Mouse (Mus musculus): Measurements from ENCODE around the gene Gcnt2. TPM values are rescaled to one million over a fixed set of nuclear protein-coding genes. Genes with fewer than 3 reads are reported as not detected.

Gene Gcnt2
- polyA plus RNA-seq, 1 experiment from 2014 or later = 5.1 TPM

DNA sequence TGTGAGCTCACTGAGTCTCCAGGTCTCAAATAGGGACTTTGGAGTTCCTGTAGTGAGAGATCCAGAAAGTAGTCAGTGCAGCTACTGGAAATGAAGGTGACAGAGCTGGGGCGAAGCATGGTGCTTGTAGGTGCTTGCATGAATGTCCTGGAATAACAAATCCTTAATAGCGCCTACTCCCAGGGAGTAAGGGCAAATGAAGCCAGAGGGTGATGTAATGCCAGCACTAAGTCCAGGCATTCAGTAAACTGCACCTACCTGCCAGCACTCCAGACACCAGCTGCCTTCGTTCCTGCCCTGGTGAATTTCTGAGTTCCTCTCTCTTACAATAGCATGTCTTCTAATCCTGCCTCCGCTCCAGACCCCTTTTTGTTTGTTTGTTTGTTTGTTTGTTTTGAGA lies 39.1 kb downstream of the Gcnt2 start:
- Histone ChIP-seq H3K36me3 (ENCODE audit: control insufficient read depth, insufficient read depth) (no peaks in the 10 kb centered on the region), H3K4me2 (ENCODE audit: low read length) (no peak overlapping the region), H3K9me3 (ENCODE audit: control insufficient read depth, low read length) (no peaks in the 10 kb centered on the region), H3K4me3 (replicated peaks; ENCODE audit: low read length) (no peak overlapping the region), H3K4me1 (replicated peaks; ENCODE audit: control insufficient read depth, insufficient read depth, low read length) (no peaks in the 10 kb centered on the region; the same call in 1 of the 2 replicates), H3K27ac (ENCODE audit: low read length) (no peak overlapping the region), H3K9ac (replicated peaks; ENCODE audit: low read depth, low read length) (no peak overlapping the region), H3K27me3 (replicated peaks; ENCODE audit: control insufficient read depth, insufficient read depth, low read length) (no peaks in the 10 kb centered on the region)
- ATAC-seq = no peak
- 77% methylated on average over 4 of the region's 4 CpGs for WGBS

DNA sequence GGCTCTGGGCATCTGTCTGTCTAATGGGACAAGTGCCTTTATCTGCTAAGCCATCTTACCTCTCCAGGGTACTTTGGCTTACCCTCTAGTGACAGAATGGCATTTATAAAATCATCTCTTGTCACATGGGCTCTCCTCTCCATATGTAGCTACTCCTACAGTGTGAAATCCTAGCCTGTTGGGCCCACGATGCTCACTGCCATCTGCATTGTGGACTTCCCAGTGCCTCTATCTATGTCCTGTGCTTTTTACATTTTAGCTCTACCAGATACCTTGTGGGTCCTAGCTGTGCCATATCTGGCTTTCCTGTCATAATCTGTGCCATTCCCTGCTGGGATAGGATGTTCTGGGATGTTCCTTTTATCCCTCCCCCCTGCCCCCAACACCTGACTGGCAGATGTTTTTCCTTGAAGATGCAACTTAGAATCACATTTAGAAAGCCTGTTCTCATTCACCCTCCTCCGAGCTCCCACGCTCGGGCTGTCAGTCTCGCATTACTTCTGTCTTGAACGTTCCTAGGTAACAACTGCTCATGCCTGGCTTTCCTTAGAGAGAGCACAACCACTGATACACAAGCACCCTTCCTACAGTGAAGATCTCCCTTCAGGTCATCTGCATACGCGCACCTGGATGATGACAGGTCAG lies 39.9 kb downstream of the Gcnt2 start:
- no peaks in the 10 kb centered on the region for H3K36me3 ChIP-seq (ENCODE audit: control insufficient read depth, insufficient read depth)
- ATAC-seq = no peak
- H3K27ac ChIP-seq (ENCODE audit: low read length) = no peak overlapping the region
- no peak overlapping the region for H3K4me2 ChIP-seq (ENCODE audit: low read length)
- no peak overlapping the region for H3K9ac ChIP-seq (replicated peaks; ENCODE audit: low read depth, low read length)
- no peaks in the 10 kb centered on the region for H3K9me3 ChIP-seq (ENCODE audit: control insufficient read depth, low read length)
- 81% methylated on average over 8 of the region's 8 CpGs for WGBS
- H3K27me3 ChIP-seq (replicated peaks; ENCODE audit: control insufficient read depth, insufficient read depth, low read length) = no peaks in the 10 kb centered on the region
- no peaks in the 10 kb centered on the region; the same call in 1 of the 2 replicates for H3K4me1 ChIP-seq (replicated peaks; ENCODE audit: control insufficient read depth, insufficient read depth, low read length)
- H3K4me3 ChIP-seq (replicated peaks; ENCODE audit: low read length) = no peak overlapping the region

DNA sequence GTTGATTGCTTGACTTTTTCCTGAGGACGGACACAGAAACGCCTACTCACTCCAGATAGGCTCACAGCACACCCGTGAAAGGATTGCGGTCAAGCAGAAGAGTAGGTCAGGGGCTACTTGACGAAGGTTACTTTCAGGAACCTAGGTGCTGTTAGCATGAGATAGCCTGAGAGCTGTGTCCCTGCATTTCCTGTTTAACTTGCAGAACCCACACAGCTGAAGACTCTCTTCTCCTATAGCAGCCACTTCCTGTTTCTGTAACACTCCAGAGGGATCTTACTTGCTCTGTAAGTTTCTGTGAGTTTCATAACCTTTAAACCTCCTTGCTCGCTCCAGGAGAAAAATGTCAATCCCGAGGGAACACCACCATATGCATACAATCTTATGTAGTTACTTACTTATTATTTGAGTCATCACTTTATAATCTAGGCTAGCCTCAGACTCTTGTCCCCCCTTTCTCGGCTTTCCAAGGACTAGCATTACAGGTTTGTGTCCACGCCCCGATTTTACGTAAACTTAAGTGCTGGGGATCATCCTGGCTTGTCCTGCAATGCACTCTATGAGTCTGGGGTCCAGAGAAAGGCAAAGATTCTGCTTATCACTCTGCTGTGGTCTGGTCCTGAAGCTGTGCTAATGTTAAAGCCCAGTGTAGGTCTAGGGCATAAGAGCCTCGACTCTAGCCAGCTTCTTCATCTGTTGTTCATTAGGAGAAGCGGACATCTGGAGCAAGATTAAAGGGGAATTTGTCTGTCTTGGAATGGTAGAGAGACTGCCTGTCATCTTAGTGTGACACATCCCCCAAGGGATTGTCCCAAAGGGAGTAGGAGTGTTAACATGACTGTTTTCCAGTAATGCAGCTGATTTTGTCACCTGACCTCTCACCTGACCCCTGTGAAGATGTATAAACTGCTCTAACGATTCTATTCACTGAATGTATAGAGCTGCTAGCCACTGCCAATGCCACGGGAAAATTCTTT lies 40.7 kb downstream of the Gcnt2 start:
- no peak for ATAC-seq
- Histone ChIP-seq H3K27me3 (replicated peaks; ENCODE audit: control insufficient read depth, insufficient read depth, low read length) (no peaks in the 10 kb centered on the region), H3K9me3 (ENCODE audit: control insufficient read depth, low read length) (no peaks in the 10 kb centered on the region), H3K4me3 (replicated peaks; ENCODE audit: low read length) (no peak overlapping the region), H3K4me1 (replicated peaks; ENCODE audit: control insufficient read depth, insufficient read depth, low read length) (no peaks in the 10 kb centered on the region; the same call in 1 of the 2 replicates), H3K36me3 (ENCODE audit: control insufficient read depth, insufficient read depth) (no peaks in the 10 kb centered on the region), H3K4me2 (ENCODE audit: low read length) (no peak overlapping the region), H3K9ac (replicated peaks; ENCODE audit: low read depth, low read length) (no peak overlapping the region), H3K27ac (ENCODE audit: low read length) (no peak overlapping the region)
- WGBS = 89% methylated on average over 15 of the region's 15 CpGs

DNA sequence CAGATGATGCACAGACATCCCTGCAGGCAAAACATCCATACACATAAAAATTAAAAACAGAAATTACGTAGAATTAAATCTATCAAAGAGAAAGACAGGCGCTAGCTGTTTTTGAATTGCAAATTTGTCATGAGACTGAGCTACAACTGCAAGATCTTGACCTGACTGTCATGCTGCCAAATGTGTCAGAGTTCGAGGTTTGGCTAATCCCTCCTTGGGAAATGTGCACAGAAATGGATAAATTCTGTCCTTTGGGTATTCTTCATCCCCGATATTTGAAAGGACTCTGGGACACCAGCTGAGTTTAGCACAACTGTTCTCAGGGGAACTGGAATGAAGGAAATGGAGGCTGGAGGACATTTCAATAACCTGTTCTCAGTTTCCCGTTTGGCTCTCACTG lies 41.7 kb downstream of the Gcnt2 start:
- no peak overlapping the region for H3K9ac ChIP-seq (replicated peaks; ENCODE audit: low read depth, low read length)
- H3K36me3 ChIP-seq (ENCODE audit: control insufficient read depth, insufficient read depth) = no peaks in the 10 kb centered on the region
- H3K27ac ChIP-seq (ENCODE audit: low read length) = no peak overlapping the region
- H3K27me3 ChIP-seq (replicated peaks; ENCODE audit: control insufficient read depth, insufficient read depth, low read length) = no peaks in the 10 kb centered on the region
- ATAC-seq = no peak
- H3K9me3 ChIP-seq (ENCODE audit: control insufficient read depth, low read length) = no peaks in the 10 kb centered on the region
- no peak overlapping the region for H3K4me2 ChIP-seq (ENCODE audit: low read length)
- no peaks in the 10 kb centered on the region; the same call in 1 of the 2 replicates for H3K4me1 ChIP-seq (replicated peaks; ENCODE audit: control insufficient read depth, insufficient read depth, low read length)
- 71% methylated on average over 5 of the region's 5 CpGs for WGBS
- H3K4me3 ChIP-seq (replicated peaks; ENCODE audit: low read length) = no peak overlapping the region

DNA sequence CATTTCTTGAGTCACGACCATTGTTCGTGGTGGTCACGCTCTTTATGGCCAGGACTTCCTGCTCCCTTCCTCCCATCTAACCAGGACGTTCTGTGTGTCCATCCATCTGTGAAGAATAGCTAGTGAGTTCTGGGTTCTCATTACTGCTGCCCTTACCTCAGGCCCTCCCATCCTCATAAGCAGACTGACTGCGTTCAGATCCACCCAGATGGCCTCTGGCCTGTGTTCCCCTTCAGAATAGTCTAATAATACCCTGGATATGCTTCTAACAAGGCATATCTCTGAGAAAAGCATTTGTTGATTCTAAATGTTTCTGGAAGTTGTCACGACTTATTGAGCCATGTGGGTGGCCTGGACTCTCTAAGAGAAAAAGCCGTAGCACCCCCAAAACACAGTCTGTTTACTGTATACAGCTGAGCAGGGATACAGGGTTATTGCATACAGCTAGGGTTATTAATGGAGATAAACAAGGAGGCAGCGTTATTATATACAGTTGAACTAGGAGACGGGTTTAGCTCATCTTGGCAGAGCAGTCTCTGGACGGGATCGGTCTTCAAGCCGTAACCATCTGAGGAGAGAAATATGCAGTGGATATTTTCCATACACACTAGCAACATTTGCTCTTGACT lies 42.4 kb downstream of the Gcnt2 start:
- Histone ChIP-seq H3K4me1 (replicated peaks; ENCODE audit: control insufficient read depth, insufficient read depth, low read length) (no peaks in the 10 kb centered on the region; the same call in 1 of the 2 replicates), H3K4me2 (ENCODE audit: low read length) (no peak overlapping the region), H3K27me3 (replicated peaks; ENCODE audit: control insufficient read depth, insufficient read depth, low read length) (no peaks in the 10 kb centered on the region), H3K27ac (ENCODE audit: low read length) (no peak overlapping the region), H3K9me3 (ENCODE audit: control insufficient read depth, low read length) (no peaks in the 10 kb centered on the region), H3K36me3 (ENCODE audit: control insufficient read depth, insufficient read depth) (no peaks in the 10 kb centered on the region), H3K9ac (replicated peaks; ENCODE audit: low read depth, low read length) (no peak overlapping the region), H3K4me3 (replicated peaks; ENCODE audit: low read length) (no peak overlapping the region)
- WGBS = 88% methylated on average over 12 of the region's 12 CpGs
- no peak for ATAC-seq

DNA sequence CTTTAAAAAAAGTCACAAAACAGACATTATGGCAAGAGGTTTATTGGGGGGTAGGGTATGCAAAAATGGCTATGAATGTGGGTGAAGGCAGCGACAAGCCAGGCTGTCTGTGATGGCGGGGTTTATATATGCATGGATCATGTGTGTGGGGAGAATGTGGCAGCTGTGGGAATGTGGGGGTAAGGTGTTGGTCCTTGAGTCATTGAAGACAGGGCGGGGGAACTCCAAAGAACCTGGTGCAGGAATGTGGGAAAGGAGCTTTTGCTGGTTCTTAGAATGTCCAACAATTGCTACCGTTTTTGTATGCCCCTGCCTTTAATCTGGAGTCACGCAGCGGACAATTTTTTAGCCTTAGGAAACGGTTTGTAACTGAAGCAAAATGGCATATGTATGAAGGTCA lies 44.5 kb downstream of the Gcnt2 start:
- Histone ChIP-seq H3K27me3 (replicated peaks; ENCODE audit: control insufficient read depth, insufficient read depth, low read length) (no peaks in the 10 kb centered on the region), H3K9me3 (ENCODE audit: control insufficient read depth, low read length) (no peaks in the 10 kb centered on the region), H3K4me2 (ENCODE audit: low read length) (no peak overlapping the region), H3K9ac (replicated peaks; ENCODE audit: low read depth, low read length) (no peak overlapping the region), H3K4me3 (replicated peaks; ENCODE audit: low read length) (no peak overlapping the region), H3K4me1 (replicated peaks; ENCODE audit: control insufficient read depth, insufficient read depth, low read length) (no peaks in the 10 kb centered on the region), H3K27ac (ENCODE audit: low read length) (no peak overlapping the region), H3K36me3 (ENCODE audit: control insufficient read depth, insufficient read depth) (no peaks in the 10 kb centered on the region)
- no peak for ATAC-seq
- WGBS = 91% methylated on average over 7 of the region's 7 CpGs

DNA sequence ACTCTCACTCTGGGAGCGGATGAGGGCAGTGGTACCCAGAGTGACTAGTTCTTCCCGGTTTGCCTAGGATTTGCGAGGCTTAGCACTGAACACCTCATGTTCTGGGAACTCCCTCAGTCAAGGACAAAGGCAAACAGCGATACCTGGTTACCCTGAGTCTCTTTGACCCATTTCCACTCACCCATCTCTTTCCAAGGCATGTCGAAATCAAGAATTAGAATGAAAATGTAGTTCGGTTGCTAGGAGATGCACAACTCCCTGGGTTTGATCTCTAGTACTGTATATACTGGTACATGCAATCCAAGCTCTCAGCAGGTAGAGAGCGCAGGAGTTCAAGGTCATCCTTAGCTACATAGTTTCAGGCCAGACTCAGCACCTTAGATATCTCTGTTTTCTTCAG lies 47.0 kb downstream of the Gcnt2 start:
- no peak overlapping the region for H3K27ac ChIP-seq (ENCODE audit: low read length)
- no peaks in the 10 kb centered on the region for H3K36me3 ChIP-seq (ENCODE audit: control insufficient read depth, insufficient read depth)
- no peaks in the 10 kb centered on the region for H3K9me3 ChIP-seq (ENCODE audit: control insufficient read depth, low read length)
- no peaks in the 10 kb centered on the region for H3K27me3 ChIP-seq (replicated peaks; ENCODE audit: control insufficient read depth, insufficient read depth, low read length)
- no peaks in the 10 kb centered on the region for H3K4me1 ChIP-seq (replicated peaks; ENCODE audit: control insufficient read depth, insufficient read depth, low read length)
- H3K4me2 ChIP-seq (ENCODE audit: low read length) = no peak overlapping the region
- WGBS = 85% methylated on average over 7 of the region's 7 CpGs
- no peak for ATAC-seq
- no peak overlapping the region for H3K4me3 ChIP-seq (replicated peaks; ENCODE audit: low read length)
- no peak overlapping the region for H3K9ac ChIP-seq (replicated peaks; ENCODE audit: low read depth, low read length)

DNA sequence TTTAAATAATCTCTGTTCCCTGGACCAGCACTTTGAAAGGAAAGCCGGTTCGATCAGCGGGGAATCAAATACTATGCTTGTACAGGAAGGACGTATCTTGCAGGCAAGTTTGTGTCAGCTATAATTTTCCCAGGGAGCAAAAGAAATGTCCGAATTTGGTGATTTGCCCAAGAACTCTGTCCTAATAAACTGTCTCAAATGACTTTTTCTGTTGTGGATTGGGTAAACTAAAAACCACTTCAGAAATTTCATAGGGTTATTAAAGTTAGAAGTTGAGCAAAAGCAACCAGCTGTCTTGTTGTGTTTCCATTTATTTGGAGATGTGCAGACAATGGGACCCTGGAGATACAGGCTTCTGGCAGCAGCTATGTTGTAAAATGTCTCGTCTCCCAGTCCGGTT lies 47.7 kb downstream of the Gcnt2 start:
- H3K9ac ChIP-seq (replicated peaks; ENCODE audit: low read depth, low read length) = no peak overlapping the region
- ATAC-seq = no peak
- H3K27ac ChIP-seq (ENCODE audit: low read length) = no peak overlapping the region
- 80% methylated on average over 7 of the region's 7 CpGs for WGBS
- H3K27me3 ChIP-seq (replicated peaks; ENCODE audit: control insufficient read depth, insufficient read depth, low read length) = no peaks in the 10 kb centered on the region
- no peaks in the 10 kb centered on the region for H3K9me3 ChIP-seq (ENCODE audit: control insufficient read depth, low read length)
- H3K4me2 ChIP-seq (ENCODE audit: low read length) = no peak overlapping the region
- H3K4me1 ChIP-seq (replicated peaks; ENCODE audit: control insufficient read depth, insufficient read depth, low read length) = no peaks in the 10 kb centered on the region
- no peak overlapping the region for H3K4me3 ChIP-seq (replicated peaks; ENCODE audit: low read length)
- no peaks in the 10 kb centered on the region for H3K36me3 ChIP-seq (ENCODE audit: control insufficient read depth, insufficient read depth)

DNA sequence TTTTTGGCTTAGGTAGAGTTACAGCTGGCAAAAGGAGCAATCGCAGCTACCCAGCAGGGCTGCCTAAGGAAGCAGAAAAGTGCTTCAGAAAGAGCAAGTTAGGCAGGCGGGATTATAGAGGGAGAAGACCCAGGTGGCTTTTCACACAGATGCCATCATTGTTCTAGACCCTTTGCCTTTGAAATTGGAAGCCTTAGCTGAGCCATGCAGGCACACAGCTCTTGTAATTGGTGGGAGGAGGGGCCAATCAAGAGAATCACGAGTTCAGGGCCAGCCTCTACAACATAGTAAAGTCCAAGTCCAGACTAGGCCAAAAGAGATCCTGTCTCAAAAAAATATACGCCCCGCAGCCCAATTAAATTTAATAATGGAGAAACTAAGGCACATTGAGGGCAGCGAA lies 48.5 kb downstream of the Gcnt2 start:
- no peaks in the 10 kb centered on the region for H3K4me1 ChIP-seq (replicated peaks; ENCODE audit: control insufficient read depth, insufficient read depth, low read length)
- 54% methylated on average over 6 of the region's 6 CpGs for WGBS
- ATAC-seq = no peak
- H3K4me3 ChIP-seq (replicated peaks; ENCODE audit: low read length) = no peak overlapping the region
- H3K27ac ChIP-seq (ENCODE audit: low read length) = no peak overlapping the region
- H3K27me3 ChIP-seq (replicated peaks; ENCODE audit: control insufficient read depth, insufficient read depth, low read length) = no peaks in the 10 kb centered on the region
- no peak overlapping the region for H3K4me2 ChIP-seq (ENCODE audit: low read length)
- H3K9me3 ChIP-seq (ENCODE audit: control insufficient read depth, low read length) = no peaks in the 10 kb centered on the region
- H3K9ac ChIP-seq (replicated peaks; ENCODE audit: low read depth, low read length) = no peak overlapping the region
- no peaks in the 10 kb centered on the region for H3K36me3 ChIP-seq (ENCODE audit: control insufficient read depth, insufficient read depth)

Measured in forebrain, embryonic 16.5 days (tissue).